Mouse (Mus musculus): Measurements from ENCODE around the gene Olfr71.

The Olfr71 gene

DNA sequence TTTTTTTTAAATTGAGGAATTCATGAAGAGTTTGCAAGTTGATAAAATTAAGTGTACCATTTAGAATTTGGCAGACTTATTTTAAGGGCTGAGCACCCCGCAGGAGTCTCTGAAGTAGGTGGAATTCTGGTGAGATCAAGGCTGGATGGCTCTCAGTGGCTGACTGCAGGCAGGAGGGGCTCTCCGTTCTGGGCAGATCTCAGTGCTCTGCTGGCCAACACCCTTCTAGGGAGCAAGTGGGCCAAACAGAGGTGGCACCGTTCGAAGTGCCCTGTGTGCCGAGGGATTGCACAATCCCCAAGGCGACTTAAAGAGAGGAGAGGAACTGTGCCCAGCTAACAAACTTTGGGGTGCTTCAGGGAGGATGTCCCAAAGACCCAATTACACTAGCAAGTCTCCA lies at the start of gene Olfr71:
TSS of gene Olfr71 (minus strand) at position 387 of the 400 bp plus-strand sequence.
- DNase-seq (ENCODE audit: low spot score), result no peak

DNA sequence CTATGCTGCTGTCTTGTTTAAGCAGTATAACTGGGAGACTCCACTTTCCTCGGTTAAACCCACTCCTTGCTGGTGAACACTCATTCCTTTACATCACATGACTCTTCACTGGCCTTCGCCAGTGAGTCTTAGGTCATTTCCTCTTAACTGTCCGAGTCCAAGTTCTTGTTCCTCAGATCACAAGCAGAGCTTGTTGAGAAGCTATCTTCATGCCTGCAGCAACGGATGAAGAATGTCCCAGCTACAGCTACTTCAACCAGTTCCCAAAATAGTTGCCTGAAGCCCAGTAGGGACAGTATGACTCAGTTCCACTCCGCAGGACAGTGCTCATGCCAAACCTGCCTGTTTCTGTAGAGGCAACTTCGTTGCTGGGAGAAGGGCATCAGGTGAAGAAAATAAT lies 47.2 kb upstream of the Olfr71 start:
- DNase-seq (ENCODE audit: low spot score), result no peak

DNA sequence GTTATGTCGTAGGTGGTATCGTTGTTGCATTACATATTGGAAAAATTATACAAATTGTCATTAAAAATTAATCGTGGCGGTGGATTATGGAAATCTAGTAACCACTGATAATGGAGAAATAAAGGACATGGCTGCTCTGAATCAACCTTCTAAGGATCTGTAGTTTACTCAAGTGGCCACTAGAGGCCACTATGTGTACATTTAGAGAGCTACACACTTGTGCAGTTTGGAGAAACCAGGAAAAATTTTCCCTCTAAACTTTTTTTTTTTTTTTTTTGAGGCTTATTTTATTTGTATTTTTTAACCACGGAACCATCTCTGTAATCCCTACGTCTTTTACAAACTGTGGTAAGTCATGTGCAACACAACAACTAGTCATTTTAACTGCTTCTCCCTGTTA lies 35.1 kb upstream of the Olfr71 start:
- no peak for DNase-seq (ENCODE audit: low spot score)

DNA sequence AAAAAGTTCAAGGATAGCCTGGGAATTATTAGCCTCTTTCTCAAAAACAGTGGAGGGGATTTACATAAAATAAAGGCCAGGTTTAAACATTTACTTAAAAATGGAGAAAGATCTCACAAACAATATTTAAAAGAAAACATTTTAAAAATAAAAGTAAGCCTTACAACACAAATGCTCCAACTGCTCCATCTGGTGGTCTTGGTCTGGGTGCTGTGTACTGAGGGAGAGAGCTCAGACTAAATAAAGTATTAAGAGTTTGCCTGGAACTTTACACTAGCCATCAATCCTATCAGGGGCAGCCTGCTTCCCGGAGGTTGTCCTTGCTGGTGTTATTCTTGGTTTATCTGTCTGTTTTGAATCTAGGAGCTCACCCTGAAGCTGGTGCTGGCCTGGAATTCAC lies 33.0 kb upstream of the Olfr71 start:
- DNase-seq (ENCODE audit: low spot score), result no peak

DNA sequence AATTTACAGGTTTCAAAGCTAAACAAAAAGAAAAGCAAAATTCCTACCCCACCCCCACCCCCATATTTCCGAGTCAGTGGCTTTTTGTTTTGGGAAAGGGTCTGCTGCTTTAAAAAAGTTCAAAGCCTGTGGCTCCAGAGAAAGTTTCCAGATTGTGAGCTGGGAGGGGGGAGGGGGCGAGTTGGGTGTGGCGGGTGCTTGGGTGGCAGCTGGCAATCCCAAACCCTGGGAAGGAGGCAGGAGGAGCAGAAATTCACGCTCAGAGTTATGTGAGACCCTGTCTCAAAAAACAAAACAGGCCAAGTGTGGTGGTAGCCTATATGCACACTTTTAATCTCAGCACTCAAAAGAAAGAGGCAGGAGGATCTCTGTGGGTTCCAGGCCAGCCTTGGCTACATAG lies 32.6 kb upstream of the Olfr71 start:
- DNase-seq (ENCODE audit: low spot score), result no peak

DNA sequence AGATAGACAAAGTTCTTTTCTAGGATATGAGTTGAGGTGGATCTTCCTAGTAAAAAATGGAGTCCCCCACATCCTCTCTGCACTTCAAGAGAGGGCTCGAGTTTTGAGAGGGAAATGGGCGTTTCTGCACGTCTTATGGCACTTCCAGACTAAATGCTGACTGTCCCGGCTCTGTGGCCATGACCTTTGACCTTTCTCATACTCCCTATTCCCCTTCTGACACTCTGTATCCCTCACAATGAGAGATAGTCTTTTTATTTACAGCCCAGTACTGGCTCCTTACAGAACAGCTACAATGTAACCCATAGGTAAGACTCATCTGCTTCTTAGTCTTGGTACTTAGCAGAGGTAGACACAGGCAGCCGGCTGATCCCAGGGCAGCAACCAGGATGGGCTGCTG lies 31.5 kb upstream of the Olfr71 start:
- DNase-seq (ENCODE audit: low spot score), result no peak

DNA sequence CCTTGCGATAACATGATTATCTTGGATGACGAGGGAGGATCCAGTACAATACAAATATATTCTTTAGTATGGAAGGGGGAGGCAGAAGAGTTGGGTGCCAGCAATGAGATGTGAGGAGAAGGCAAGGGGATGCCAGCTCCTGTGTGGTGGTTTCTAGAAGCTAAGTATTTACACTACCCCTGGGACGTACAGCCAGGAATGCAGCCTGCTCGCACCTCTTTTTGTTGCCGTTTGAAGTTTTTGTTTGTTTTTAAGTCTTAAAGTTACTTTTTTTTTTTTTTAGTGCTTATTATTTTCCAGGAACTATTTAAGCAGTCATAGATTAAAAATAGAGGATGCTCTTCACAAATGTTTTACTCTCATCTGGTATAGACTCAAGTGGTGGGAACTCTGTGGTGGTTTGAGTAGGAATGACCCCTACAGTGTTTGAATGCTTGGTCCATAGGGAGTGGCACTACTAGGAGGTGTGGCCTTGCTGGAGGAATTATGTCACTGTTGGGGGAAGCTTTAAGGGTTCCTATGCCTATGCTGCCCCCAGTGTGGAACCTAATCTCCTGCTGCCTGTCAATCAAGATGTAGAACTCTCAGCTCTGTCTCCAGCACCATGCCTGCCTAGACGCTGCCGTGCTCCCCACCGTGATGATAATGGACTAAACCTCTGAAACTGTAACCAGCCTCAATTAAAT lies 29.1 kb upstream of the Olfr71 start:
- no peak for DNase-seq (ENCODE audit: low spot score)

DNA sequence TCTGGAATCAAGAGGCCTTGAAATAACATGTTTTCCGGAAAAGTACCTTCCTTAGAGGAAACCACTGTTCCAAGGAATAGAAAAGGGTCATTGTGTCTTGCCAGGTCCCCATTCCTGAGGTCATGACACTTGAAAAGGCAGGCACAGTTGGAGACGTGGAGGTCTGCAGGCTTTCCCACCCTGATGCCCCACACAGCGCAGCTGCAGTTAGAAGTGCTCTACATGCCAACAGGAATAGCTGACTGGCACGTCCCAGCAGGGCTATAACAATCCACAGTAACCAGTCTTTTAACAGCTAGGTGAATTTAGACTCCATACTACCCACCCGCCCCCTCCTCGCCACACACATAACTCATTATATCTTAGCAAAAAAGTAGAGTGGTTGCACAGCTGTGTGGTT lies 27.1 kb upstream of the Olfr71 start:
- DNase-seq (ENCODE audit: low spot score), result no peak

DNA sequence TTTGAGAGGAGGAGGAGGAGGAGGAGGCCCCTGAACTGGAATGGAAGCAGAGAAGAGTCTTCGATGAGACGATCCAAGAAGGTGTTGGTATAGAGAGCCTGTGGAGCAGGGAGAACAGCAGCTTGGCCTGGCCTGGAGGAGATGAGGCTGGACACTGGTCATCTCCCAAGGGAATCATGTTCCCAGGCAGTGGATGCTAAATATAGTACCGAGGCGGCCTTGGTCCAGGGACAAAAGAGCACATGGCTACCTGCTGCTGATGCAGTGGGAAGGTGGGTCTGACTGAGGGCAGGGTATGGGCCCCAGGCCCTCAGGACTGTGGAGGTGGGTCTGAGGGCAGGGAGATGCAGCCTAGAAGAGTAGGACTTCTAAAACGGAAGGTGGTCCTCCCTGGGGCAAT lies 23.1 kb upstream of the Olfr71 start:
- DNase-seq (ENCODE audit: low spot score), result no peak

DNA sequence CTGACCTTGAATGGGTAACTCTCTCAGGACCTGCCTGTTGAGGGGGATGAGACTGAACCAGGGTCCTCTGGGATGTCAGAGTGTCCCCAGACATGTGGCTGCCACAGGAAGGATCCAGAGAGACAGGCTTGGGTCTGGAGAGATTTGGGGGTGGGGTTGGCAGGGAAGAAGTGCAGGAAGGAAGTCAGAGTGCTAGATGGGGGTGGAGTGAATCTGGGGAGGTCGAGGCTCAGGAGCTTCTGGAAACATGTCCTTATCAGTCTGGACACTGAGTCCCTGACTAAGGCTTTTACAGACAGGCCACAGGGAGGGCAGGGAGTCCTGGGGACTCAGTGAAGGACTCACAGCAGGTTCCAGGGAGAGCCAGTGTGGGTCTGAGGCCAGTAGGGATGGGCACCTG lies 22.1 kb upstream of the Olfr71 start:
- no peak for DNase-seq (ENCODE audit: low spot score)

DNA sequence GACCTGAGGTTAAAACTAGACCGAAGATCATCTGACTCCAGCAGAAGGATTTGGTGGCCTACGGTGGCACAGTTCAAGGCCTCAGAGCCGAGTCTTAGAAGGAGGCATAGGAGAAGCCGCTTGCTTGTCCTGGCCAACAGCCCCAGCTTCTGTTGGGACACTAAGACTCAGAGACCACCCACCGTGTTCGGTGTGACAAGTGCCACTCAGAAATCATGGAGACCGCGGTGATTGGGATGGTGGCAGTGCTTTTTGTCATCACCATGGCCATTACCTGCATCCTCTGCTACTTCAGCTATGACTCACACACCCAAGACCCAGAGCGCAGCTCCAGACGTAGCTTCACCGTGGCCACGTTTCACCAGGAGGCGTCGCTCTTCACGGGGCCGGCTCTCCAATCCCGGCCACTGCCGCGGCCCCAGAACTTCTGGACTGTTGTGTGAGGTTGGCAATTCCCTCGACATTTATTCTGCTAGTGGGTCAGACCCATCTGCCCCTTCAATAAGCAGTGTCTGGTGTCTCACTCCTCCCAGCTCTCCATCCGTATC lies 20.8 kb upstream of the Olfr71 start:
- DNase-seq (ENCODE audit: low spot score), result no peak

DNA sequence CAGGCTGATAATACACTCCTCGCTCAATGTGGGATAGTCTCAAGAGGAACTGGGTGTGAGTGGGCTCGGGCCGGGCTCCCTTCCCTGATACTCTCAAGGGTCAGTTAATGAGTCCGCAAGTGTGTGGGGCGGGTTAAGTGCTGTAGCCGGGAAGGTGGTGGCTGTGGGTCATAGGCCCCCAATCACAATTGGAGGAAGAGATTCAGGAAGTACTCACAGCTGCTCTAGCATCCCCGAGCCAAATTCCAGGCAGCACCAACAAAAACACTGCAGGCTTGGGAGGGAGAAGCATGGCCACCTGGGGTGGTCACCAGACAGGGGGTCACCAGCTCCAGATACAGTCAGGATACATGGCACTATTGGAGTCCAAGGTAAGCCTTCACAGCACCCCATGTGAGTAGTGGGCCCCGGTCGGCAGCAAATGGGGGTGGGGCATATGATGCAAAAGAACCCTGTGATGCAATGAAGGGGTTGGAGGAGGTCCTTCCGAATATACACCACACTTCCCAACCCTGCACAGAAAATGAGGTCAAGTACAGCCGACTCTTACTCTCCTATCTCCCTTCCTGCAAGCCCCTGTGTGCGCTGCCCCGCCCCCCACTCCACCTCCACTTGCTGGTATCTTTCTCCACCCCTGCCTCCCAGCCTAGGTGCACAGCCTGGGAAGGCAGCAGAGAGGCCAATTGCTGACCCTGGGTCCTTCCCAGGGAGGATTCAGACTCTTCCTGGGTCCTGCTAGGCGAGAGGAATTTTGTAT lies 19.9 kb upstream of the Olfr71 start, which contains the start of gene Spaar:
TSS of gene Spaar (plus strand) at position 241 of the 757 bp plus-strand sequence.
- DNase-seq (ENCODE audit: low spot score), result no peak

DNA sequence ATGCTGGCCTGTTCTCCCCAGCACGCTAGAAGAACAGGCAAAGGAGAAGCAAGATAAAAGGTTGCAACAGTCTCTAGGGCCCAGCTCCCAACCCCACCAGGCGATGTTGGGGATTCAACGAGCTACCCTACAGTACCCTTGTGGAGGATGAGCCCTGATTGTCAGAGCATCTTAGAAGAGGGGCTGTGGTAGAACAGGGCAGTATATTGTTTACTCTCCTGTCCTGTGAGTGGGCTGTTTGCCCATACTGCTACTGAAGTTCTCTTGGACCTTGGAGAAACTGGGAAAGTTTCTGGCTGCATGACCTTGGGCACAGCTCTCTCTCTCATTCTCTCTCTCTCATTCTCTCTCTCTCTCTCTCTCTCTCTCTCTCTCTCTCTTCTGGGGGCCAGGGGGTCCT lies 19.1 kb upstream of the Olfr71 start:
- DNase-seq (ENCODE audit: low spot score), result no peak

DNA sequence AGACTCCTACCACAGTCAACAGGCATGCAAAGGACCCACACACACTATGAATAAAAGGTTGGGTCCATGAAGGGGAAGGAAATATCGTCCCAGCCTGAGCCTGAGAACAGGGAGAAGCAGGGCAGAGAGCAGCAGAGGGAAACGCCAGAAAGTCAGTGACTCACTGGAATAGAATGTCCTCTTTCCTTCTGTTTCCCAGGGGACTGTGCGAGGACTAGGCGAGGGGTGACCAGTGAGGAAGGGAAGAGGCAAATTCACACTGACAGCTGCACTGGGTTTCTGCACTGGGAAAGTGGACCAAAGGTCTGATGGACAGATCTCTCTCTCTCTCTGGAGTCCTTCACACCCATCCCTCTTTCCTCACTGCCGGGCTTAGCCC lies 18.5 kb upstream of the Olfr71 start:
- DNase-seq (ENCODE audit: low spot score), result no peak

DNA sequence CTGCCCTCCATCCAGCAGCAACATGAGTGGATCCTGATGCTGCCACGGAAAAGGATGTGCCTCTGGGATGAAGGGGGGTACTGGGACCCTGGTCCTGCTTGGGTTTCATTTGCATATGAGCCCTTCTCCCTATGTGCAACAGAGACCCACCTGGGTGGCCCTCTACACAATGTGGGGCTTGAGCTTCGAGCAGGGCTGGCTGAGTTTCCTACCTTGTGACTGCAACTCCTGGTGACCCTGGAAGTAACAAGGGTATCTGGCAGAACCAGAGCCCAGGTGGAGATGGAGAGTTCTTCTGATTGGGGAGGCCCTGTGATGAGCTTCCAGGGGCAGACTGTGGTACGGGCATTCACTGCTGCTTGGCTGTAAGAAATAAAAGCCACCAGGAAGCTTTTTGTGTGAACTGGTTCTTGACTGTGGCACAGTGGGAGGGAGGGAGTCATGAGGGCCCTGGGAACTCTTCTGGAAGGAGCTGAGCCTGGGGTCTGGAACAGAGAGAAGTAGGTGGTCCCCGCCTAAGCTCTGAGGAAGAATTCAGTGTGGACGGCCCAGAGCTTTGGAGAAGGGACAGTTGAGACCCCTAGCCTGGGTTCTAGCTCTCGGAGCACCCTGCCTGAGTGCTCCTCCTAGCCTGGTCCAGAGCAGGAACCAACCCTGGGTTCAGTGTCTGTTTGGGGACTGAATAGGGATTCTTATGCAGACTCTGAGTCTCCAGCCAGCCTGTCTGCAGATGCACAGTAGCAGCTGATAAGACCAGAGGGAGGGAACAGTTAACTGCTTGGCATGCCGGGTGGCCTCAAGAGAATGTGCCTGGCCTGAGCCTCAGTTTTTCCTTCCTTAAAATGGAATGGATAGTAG lies 17.9 kb upstream of the Olfr71 start:
- DNase-seq (ENCODE audit: low spot score), result no peak

DNA sequence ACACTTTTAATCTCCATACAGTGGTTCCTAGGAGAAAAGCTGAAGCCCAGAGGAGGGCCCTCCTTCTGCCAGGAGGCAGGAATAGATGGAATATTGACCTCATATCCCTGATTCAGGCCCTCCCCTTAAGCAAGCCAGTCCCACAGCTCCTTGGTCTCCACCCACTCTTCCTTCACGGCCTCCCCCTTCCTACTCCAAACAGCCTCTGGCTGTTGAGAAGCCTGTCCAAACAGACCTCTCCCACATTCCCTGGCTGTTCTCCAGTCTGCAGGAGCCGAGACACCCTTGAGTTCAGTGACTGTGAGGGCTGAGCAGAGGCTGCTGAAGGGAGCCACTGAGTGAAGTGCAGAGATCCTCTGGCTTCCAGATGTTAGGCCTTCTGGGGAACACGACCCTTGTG lies 16.9 kb upstream of the Olfr71 start, which contains the start of gene Hrct1:
TSS of gene Hrct1 (plus strand) at position 194 of the 400 bp plus-strand sequence.
- peak; percentile 54 for DNase-seq (ENCODE audit: low spot score)

DNA sequence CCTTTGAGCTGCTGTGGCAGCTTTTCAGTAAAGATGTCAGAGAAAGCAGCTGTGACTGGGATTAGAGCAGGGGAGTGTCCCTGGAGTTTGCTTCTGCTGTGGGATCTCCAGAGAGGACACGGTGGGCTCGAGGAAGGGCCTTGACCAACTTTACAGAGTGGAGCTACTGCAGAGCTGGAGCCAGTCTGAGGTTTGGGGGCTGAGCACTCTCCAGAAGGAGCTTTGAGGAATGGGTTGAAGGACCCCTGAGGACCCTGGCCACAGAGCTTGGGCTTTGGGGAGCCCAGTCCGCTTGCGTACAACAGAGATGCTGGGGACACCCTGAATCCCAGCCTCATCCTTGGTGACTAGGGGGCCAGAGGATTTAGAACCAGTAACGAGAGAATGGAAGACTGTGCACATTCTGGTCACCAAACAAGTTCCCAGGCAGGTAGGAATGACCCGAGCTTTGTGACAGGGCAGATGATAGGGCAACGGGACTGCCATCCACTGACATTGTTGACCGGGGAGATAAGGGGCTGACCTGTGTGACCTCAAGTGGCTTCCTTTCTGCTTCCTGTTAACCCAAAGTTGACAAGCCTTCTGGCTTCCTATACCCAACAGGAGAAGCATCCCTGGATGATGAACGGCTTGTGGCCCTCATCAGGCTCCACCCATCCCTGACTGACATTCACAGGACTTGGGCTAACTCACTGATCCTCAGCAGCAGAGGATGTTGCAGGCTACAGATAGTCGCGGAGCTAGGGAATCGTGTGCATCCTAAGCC lies 16.4 kb upstream of the Olfr71 start:
- no peak for DNase-seq (ENCODE audit: low spot score)

DNA sequence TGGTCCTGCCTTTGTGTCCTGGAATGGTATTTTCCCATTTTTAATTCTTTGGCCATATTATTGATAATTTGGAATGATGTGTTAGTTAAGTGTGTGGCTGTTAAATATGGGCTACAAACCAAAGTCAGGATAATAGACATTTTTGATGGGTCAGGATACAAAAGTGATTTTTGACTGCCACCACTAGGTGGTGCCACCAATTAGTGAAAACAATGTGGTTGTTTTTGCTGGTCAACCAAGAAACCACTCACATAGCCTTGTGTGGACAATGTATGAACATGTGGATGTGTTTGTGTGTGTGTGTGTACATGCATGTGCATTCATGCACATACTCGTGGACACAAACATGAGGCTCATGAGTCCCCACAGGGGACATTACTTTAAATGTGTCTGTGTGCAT lies 14.7 kb upstream of the Olfr71 start:
- no peak for DNase-seq (ENCODE audit: low spot score)

DNA sequence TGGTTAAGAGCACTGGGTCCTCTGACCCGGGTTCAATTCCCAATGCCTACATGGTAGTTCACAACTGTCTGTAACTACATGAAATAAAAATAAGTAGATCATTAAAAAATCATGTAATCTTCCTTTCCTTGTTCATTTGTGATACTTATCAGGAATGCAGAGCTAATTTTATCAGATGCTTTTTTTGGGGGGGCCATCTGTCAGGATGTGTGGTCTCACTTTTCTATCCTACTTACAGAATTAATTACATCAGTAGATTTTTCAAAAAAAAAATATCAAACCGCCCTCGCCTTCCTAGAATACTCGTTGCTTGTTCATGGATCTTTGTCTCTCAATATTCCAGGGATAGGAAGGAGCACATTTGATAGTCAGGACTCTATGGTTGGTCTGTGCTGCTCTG lies 12.1 kb upstream of the Olfr71 start:
- DNase-seq (ENCODE audit: low spot score), result no peak

DNA sequence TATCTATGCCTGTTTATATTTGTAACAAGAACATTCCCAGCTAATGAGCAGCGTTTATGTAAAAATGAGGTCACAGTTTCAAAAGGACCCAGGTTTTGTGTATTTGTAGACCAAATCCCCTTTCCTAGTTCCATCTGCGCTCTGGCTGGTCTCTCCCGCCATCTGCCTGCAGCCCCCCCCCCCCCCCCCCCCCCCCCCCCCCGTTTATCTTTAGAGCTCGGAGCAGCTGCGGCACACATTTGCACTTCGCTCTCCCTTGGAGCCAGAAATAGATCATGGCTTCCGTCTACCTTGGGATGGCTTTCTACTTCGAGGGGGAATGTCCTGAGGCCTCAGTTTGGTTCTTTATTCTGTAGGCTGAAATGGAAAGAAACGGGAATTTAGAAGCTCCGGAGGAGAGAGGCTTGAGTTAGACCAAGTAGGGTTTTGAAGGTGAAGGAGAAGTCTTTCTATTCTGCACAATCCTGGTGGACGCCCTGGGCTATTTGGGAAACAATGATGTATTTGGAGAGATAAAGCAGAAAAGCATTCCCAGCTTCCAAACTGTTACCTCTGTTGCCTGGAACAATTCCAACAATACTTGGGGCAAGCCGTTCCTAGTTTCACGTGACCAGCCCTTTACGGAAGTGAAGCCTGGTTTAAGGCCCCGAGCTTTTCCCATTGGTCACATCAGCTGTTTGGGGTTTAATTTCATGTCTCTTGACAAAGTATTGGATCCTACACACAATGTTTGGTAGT lies 10.6 kb upstream of the Olfr71 start:
- DNase-seq (ENCODE audit: low spot score), result no peak

DNA sequence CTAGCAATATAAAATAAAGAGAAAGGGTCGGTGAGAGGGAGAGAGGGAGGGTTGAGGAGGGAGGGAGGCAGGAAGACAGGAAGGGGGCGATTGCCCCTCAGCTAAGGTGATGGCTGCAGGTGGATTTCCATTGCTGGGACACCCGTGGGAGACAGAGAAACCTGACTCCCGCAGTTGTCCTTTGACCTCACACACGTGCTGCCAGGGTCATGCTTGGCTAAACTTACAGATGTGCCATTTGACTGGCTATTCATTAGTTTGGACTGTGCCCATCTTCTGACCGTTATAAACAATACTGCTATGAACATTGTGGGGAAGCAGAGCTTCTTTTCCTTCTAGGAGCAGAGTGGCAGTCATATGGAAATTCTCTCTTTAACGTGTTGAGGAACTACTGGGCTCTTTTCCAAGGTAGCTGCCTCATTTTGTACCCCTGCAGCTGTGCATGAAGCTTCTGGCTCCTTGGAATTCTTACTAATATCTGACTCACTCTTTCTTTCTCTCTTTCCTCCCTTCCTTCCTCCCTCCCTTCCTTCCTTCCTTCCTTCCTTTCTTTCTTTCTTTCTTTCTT lies 3.7 kb upstream of the Olfr71 start:
- DNase-seq (ENCODE audit: low spot score), result no peak

Data from ovary, postnatal 14 days (tissue).